Mouse (Mus musculus) T-cell, adult 2 months (primary cell): Measurements from ENCODE around the gene Pygb.
A peak's percentile ranks its signal among the peaks of the same experiment; 100 is the strongest.

Experiments used
- DNase-seq: peaks from one replicate; pipeline ENCODE4 v3.0.0; 2022; ENCODE audit warnings: low spot score

The Pygb gene

DNA sequence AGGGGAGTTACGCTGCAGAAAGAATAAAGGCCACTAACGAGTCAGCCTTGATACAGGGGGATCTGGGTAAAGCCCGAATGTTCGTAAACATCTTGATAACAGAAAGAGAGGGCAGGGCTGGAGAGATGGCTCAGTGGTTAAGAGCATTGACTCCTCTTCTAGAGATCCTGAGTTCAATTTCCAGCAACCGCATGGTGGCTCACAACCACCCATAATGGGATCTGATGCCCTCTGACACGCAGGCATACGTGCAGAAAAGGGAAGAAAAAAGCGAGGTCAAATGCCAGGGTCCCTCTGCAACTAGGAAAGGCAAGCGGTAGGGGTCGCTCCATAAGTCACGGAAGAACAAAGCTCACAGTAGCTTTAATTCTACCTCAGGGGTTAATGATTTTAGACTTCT is 54.6 kb downstream of the Pygb start:
- no peak for DNase-seq

DNA sequence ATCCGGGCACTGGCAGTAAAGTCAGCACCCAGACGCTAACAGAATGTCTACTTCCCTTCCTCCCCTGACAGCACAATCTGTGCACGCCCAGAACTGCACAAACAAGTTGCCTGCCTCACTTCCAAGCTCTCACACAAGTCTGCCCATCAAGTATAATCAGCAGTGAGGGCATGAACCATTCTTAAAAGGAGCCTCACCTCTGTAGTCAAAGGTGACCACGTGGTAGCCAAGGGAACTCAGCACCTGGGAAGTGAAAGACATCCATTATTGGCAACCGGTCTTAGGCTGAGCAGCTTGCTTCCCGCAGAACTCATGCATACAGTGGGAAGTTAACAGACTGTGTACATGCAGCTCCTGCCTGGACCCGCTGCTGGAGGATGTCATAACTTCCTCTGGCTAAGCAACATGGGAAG is 55.5 kb downstream of the Pygb start:
- DNase-seq = no peak

DNA sequence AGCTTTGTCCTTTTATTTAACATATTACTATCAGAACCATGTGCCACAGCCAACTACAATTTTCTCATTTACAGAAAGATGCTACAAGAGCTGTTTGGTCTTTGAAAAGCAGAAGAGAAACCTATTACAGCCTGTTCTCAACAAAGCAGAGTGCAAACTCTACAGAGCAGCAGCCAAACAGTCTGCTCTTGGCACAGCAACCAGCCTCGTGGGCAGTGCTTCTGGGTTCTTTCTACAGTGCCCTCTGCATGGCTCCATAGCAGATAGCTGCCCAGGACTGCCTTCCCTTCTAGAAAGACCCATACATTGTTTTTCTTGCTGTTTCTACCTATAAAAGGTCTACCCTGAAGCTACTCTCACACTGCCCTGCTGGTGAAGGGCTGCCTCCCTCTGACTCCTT is 58.3 kb downstream of the Pygb start:
- no peak for DNase-seq

DNA sequence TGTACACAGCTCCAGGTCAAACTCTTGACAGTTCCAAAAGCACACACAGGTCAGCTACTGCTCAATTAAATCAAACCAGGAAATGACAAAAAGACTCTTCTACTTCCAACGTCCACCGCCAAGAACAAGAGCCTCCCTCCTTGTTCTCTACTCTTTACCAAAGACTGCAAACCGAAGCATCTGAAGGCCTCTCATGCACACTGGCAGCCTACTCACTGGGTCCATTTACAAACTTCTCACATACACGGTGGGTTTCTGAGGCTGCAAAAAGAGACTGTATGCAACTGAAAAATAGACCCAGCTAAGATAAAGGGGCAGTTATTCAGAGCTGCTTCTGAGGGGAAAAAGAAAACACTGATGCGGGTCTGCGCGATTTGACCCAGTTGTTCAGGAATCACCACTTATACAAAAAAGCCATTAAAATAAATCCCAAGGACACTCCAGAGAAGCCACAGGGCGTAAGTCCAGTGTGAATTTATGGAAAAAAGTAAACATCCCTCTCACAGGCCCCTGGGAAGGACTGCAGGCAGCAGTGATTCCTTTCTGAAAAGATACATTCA is 61.0 kb downstream of the Pygb start:
- no peak for DNase-seq

GRCm38 (mm10) chr2:150851251-150851650 is 64.7 kb downstream of the Pygb start:
- DNase-seq = no peak

GRCm38 (mm10) chr2:150855186-150855585 is 68.7 kb downstream of the Pygb start:
- DNase-seq = no peak

DNA sequence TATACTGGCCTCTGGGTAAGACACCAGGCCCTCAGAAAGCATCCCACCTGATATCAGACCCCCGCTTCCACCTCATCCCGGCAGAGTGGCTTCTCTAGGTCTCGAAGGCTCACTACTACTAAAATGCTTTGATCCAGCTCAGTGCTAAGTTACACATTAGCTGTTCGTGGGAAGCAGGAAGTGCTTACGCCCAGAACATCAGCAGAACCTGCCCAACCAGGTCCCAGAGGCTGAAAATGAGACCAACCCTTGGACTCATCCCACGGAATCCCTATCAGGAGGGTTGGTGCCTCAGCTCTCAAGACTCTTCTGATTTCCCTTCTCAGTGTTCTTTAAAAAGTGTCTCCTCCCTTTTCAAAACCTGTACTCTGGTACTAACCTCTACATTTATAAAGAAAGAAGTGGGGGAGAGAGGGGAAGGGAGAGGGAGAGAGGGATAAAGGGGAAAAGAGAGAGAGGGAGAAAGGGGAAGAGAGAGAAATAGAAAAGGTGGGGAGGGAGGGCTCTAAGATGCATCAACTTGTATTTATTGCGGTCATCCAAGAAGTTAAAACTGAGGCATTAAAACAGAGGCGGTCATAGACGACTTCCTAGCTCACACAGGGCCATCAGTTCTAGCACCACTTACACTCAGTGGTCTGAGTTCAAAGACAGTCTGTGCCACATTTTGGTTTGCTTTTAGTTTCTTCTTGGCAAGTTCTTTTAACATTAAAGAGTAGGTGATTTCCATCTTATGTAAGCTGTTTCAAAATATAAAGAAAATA is 72.4 kb downstream of the Pygb start:
- DNase-seq = no peak

- no peak for DNase-seq
These were observed 73.4 kb downstream of the Pygb start for GRCm38 (mm10) chr2:150859709-150860470.

DNA sequence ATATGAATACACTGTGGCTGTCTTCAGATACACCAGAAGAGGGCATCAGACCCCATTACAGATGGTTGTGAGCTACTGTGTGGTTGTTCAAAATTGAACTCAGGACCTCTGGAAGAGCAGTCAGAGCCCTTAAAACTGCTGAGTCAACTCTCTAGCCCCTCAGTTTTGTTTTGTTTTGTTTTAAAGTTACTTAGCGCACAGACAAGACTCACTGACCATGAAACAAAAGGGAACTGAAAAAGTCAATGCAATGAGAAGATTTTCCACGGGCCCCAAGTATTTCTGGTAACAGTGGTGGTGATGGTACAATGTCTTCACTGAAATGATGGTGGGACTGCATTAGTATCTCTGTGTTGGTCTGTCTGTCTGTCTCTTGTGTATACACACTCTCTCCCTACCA is 74.6 kb downstream of the Pygb start:
- no peak for DNase-seq

- no peak for DNase-seq
These were observed 80.5 kb downstream of the Pygb start for GRCm38 (mm10) chr2:150867021-150867420.

GRCm38 (mm10) chr2:150869446-150869845 is 82.9 kb downstream of the Pygb start:
- peak; percentile 35 for DNase-seq

DNA sequence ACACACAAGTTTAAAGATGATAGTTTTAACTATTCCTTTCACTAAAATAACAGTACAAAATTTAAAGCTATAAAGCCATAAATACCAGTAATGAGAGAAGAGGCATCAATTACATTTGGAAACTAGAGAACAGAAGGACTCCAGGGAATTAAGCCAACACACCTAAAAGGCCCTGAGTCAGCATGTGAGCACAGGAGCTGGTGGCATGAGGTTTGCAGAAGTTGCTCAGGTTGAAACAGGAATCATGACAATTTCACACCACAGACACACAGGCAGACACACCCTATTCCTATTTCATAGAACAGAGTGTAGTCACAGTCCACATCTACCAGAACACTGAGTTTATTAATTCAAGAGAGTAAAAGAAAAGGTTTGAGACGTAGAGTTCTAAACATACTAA is 88.0 kb downstream of the Pygb start:
- no peak for DNase-seq

- DNase-seq = no peak
These were observed 88.7 kb downstream of the Pygb start for GRCm38 (mm10) chr2:150875226-150875625.

- no peak for DNase-seq
These were observed 91.0 kb downstream of the Pygb start for GRCm38 (mm10) chr2:150877561-150877960.
